Mouse (Mus musculus) T-cell, adult 2 months (primary cell): Measurements from ENCODE around the gene Pfn3.

Experiments used
- DNase-seq: peaks from one replicate; pipeline ENCODE4 v3.0.0; 2022; ENCODE audit warnings: low spot score

Gene Pfn3

DNA sequence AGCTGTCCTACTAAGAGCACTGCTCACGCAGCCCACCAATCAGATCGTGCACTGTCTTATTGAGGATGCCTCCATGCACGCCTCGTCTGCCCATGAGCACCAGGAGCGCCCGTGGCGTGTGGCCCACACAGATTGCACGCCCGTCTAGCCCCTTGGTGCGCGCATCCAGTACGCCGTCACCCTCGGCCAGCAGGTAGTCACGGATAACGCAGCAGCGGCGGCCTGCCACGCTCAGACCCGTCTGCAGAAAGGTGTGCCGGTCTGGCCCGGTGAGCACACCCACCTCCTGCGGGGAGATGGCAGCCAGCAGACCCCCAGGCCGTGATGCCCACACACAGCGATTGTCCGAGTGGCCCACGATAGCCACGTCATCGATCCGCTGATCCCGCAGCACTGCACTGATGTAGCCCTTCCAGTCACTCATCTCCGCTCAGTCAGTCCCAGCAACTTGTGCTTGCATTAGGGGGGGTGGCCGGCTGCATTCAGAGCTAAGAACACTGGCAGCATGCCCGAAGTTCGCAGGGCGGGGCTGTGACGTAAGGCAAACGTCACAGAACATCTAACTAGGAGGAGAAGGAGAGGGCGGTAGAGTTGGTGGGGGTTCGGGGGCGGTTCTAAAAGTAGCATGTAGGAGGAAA, at the start of gene Pfn3:
Pfn3 (minus strand) TSS at position 490 of the 638 bp plus-strand sequence.
- no peak for DNase-seq

DNA sequence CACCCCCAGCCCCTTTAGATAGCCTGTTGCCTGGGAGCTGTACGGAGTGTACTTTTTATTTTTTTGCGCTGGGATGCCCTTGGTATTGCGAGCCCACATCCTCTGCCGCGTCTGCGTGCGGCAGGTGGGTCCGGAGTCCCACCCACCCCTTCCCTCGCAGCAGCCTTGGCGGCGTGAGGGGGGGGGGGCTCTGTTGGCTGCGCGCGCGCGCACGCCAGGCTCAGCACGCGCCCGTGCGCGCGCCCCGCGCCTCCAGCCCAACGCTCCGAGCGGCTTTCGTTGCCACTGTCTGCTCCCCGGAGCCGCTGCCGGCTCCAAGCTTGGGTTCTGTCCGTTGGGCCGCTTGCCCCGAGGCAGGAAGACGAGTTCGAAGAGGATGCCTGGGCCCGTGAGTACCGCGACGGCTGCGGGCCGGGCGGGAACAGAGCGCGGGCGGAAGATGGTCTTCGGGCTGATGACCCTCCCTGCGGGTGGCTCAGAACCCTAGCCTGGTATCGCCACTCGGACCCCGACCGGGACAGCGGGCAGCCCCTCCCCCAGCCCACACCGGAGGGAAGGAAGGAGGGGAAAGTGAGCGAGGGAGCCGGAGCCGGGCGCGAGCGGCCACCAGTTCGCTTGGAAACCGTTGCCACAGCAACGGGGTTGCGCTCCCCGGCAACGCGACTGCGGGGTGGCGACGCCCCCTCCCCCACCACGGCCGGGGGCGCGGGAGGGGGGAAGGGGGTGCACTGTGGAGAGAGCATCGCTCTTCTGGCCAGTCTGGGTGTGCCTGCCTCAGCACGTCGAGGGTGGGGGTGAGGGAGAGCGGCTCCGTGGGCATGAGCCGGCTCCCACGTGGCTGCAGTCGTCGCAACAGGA, 49.2 kb upstream of the Pfn3 start, which contains the start of gene Prr7:
Prr7 (plus strand) TSS at position 241 of the 858 bp plus-strand sequence.
- DNase-seq: peak; percentile 61

DNA sequence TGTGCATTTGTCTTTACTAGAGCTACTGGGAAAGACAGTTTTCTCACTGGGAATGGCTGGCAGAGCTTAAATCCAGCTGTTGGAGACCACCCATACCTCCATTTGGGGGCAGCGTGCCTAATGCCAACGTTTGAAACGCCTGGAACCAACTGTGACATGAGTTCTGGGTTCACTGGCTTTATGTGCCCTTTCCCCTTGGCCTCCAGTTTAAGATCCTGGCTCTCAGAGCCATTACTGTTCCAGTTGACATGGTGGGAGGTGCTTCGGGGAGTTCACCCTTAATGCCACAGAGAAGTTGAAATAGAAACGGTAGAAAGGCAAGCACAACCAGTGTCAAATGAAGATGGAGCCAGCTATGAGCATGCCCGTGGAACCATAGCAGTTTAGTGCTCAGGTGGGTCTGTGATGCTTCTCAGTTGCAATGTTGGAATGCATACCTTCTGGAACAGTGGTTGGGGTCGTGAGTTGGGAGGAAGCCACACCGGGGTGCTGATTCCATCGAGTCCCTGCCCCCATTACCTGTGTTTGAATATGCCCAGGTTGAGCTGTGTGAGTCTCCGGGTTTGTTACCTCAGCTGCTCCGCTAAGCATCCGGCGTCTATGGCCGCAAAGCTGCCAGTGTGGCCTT, 48.5 kb upstream of the Pfn3 start:
- peak; percentile 82 for DNase-seq

DNA sequence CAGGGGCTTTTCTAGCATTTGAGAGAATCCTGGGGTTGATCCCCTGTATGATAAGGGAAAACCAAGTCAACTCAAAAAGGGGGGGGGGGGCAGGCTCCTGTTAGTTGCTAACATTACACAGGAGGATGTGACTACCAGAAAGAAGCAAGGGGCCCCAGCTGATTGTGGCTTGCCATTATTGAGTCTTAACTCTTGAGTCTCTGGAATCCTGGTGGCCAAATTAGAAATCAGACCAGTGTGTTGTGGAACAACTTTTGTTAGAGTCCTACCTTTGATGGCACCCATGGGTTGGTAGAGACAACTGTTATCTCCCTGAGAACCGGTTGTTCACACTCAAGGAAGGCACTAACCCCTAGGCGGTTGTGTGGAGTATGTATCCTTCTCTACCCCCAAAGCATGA, 47.9 kb upstream of the Pfn3 start:
- no peak for DNase-seq

- DNase-seq: no peak
Observed at GRCm38 (mm10) chr13:55451785-55452549, 36.9 kb upstream of the Pfn3 start.

GRCm38 (mm10) chr13:55451296-55451695, 36.3 kb upstream of the Pfn3 start:
- DNase-seq: no peak

DNA sequence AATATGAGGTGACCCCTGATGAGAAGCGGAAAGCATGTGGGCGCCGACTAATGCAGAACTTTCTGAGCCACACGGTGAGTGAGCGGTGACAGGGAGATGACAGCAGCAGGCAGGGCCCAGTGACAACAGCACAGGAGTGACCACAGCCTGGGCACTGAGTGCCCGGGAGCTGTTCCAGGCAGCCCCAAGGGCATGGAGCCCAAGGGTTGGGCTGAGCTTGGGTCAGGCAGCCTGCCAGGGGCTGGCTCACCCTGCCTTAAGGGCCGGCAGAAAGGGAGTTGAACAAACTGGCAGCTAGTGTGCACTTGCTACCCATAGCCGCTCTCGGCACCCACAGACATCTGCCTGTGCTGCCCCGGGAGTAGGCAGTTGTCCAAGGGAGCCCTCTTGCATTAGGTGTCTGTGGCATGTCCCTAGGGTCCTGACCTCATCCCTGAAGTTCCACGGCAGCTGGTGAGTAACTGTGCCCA, 35.5 kb upstream of the Pfn3 start:
- no peak for DNase-seq

GRCm38 (mm10) chr13:55449679-55450441, 34.8 kb upstream of the Pfn3 start:
- DNase-seq: peak; percentile 45

DNA sequence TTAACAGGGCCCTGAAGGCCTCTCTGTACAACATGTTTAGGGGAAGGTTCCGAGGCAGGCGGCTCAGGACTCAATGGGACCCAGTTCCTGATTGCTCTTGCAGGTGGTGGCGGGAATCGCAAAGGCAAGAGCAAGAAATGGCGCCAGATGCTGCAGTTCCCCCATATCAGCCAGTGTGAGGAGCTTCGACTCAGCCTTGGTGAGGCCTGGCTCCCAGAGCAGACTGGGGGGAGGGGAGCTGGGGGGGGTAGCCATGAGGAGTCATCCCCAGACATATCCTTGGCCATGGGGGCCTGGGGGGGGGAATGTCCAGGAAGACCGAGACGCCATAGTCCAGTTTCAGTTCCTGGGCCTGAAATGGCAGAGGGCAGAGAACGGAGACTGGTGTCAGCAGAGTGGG, 34.2 kb upstream of the Pfn3 start:
- no peak for DNase-seq

DNA sequence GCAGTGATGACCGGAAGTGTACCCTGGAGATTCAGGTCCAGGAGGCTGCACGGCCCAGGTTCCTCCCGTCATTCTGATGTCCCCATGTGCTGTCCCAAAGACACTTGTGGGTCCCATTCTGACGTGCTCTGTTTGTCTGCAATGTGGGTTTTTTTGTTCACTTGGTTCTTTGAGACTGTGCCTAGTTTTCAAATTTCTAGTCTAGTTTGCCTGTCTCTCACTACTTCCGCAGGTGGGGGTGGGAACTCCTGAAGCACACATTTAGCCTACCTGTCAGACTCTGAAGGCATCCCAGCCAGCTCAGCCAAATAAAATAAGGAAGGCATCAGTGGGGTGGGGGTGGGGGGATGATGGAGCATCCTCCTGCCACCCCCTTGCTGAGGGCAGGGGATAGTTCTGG, 33.1 kb upstream of the Pfn3 start:
- no peak for DNase-seq

DNA sequence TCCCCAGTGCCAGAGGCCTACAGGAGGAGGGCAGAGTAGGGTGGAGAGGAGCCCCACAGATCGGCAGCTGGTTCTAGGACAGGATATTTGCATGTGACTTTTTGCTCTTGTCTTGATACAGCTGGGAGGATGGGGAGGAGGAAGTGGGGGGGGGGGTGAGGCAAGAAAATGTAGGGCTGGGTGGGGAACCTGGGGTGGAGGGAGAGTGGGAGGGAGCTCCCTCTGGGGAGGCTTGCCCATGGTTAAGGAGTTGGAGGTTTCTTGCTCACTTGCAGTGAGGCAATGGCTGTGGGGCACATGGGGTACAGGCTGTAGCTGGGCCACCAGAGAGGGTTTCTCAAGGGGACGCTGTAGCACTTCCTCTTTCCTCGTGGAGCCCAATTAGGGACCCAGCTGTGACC, 32.5 kb upstream of the Pfn3 start:
- peak; percentile 62 for DNase-seq

GRCm38 (mm10) chr13:55446483-55447105, 31.6 kb upstream of the Pfn3 start:
- DNase-seq: no peak

DNA sequence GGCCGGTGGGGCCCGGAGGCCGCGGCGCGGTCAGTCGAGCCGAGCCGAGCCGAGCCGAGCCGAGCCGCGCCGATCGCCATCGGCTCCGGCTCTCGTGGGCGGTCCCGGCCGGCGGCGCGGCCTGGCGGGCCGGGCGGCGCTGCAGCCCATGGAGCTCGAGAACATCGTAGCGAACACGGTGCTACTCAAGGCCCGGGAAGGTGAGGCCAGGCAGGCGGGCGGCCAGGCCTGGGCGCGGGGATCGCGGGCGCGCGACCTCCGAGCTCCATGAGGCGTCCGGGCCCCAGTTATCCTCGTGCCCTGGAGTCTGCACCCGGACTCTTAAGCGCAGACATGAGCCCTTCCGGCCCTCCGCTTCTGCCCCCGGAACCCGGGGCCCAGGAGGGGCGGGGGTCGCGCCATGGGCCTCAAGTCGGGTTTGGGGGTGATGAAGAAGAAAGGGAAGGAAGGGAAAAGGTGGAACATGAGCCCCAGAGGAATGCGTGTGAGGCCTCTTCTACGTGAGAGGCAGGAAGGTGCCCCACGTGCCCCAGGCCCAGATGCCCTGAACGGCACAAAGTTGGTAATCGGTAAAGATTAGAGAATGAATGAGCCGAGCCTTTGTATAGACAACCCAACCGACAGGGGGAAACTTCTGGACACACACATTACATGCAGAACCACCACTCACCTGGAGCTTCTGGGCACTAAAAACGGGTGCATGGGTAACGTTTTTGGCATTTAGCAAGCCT, 30.5 kb upstream of the Pfn3 start:
- DNase-seq: peak; percentile 45

GRCm38 (mm10) chr13:55444937-55445315, 29.9 kb upstream of the Pfn3 start, which contains the start of gene Grk6:
Gene Grk6, plus strand, starts transcription at chr13:55445072.
- DNase-seq: peak; percentile 100

DNA sequence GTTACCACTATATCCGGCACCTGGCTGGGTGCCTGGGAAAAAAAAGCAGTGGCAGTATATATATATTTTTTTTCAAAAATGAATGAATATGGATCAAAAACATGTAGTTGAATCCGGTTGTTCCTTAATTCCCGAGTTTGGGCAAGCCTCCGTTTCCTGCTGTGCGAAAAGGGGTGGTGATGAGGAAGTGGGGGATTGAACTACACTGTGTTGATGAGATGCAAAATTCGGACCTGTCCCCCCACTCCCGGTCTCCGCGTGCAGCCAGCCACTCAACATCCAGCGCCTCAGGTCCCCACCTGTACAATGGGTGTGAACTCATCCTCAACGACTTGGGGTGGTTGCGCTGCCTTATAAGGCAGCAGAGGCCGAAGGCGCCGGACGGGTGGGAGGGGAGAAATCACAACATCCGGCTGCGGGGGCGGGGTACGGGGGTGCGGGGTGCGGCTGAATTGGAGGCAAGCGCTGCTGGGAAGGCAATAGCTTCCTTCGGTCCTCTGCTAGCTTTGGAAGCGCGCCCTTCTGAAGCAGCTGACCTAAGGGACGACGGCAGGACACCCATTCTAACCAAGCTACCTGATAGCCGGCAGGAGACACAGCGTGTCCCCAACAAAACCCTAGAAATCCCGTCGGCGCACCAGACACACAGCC, 29.4 kb upstream of the Pfn3 start:
- DNase-seq: peak; percentile 88

GRCm38 (mm10) chr13:55443799-55444285, 28.8 kb upstream of the Pfn3 start:
- DNase-seq: no peak

DNA sequence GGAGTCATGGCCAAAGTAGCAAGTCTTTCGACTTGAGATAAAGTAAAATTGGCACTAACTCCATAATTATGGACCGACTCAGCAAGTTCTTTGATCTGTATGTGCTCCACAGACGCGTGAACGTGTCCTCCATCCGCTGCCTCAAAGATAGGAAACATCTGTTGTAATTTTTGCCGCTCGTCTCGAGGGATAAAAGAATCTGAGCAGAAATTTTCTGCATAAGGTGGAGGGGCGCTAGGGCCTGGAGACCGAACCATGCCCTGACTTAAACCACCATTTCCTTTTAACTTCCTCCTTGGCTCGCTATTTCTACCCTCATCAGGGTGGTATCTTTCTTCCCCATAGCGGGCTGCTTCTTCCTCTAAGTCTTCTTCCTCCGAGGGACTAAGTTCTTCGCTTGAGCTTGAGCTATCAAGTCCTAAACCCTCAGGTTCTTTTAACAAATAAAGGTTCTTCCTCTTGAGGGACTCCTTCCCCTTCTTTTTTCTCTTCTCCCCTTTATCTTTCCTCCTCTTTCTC, 22.1 kb upstream of the Pfn3 start:
- peak; percentile 38 for DNase-seq

DNA sequence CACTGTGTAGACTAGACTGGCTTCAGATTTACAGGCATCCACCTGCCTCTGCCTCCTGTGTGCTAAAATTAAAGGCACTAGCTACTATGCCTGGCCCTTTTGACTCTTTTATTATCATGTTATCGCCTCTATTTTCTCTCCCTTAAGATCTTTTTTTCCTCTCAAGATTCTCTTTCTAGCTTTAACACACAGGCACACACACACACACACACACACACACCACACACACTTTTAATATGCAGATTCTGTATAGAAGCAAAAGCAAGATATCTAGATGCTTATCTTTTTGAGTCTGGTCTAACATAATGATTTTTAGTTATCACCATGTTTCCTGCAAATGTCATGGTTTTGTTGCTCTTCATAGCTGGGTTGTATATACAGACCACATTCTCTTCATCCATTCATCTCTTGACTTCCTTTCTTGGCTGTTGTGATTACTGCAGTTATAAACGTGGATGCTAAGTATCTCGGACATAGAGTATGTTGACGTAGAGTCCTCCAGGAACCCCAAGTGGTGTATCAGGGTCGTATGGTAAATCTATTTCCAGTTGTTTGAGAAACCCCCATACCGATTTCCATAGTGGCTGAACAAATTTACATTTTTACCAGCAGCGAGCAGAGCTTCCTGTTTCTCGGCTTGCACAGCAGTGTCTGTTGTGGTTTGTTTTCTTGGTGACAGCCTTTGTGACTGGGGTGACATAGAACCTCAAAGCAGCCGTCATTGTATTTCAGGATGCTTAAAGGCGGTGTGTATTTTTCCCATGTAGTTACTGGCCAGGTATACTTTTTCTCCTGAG, 17.1 kb upstream of the Pfn3 start:
- peak; percentile 85 for DNase-seq
